Mouse (Mus musculus) cortical plate, adult 2 months (tissue): Measurements from ENCODE around the gene Slc34a1.

Experiments used
- CTCF ChIP-seq: fragments of 200-500 bp; IDR thresholded peaks from 2 replicates; pipeline ENCODE4 v1.5.1; 2011; ENCODE audit warnings: mild to moderate bottlenecking, control low read depth, low read length; ENCODE audit not compliant: insufficient read depth; ENCODE audit errors: extremely low read depth
- POLR2A ChIP-seq: fragments of 200-500 bp; IDR thresholded peaks from 2 replicates; pipeline ENCODE4 v1.6.1; 2011; ENCODE audit warnings: mild to moderate bottlenecking, low read length, control low read depth; ENCODE audit not compliant: insufficient read depth; ENCODE audit errors: extremely low read depth

DNA sequence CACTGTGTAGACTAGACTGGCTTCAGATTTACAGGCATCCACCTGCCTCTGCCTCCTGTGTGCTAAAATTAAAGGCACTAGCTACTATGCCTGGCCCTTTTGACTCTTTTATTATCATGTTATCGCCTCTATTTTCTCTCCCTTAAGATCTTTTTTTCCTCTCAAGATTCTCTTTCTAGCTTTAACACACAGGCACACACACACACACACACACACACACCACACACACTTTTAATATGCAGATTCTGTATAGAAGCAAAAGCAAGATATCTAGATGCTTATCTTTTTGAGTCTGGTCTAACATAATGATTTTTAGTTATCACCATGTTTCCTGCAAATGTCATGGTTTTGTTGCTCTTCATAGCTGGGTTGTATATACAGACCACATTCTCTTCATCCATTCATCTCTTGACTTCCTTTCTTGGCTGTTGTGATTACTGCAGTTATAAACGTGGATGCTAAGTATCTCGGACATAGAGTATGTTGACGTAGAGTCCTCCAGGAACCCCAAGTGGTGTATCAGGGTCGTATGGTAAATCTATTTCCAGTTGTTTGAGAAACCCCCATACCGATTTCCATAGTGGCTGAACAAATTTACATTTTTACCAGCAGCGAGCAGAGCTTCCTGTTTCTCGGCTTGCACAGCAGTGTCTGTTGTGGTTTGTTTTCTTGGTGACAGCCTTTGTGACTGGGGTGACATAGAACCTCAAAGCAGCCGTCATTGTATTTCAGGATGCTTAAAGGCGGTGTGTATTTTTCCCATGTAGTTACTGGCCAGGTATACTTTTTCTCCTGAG lies 34.1 kb downstream of the Slc34a1 start:
- TF ChIP-seq POLR2A = no peak
- no peak for TF ChIP-seq CTCF
